Mouse (Mus musculus) ES-E14 (cell line): ENCODE measurements at regions not wholly inside any gene's neighbourhood (a gene's known extent, or its start where the extent isn't known, plus 50 kb on each side); places are given as distances from the start of the nearest gene placed in this dataset.

Experiments used
- DNase-seq: peaks from one replicate; pipeline ENCODE4 v3.0.0-alpha.2; 2013; ENCODE audit warnings: low read depth, low spot score
- H3K27ac ChIP-seq: 2 replicates; pipeline ENCODE4 v1.5.1; 2012; ENCODE audit warnings: low read depth, mild to moderate bottlenecking, low read length, moderate library complexity, mixed read lengths; ENCODE audit not compliant: poor library complexity, insufficient read depth, severe bottlenecking
- H3K36me3 ChIP-seq: 2 replicates; pipeline ENCODE4 v1.6.1; 2012; ENCODE audit warnings: mild to moderate bottlenecking, low read length, moderate library complexity, mixed read lengths; ENCODE audit not compliant: control insufficient read depth, poor library complexity, insufficient read depth, severe bottlenecking
- H3K4me1 ChIP-seq, 2 experiments: fragments of 150-350 bp in 1 of 2; sonication (generic) in 1 of 2; 2 replicates each; pipeline ENCODE4 v1.6.1; 2012; ENCODE audit warnings: low read length in 2 of 2, mild to moderate bottlenecking in 1 of 2, mixed read lengths in 1 of 2; ENCODE audit not compliant: control insufficient read depth in 2 of 2, insufficient read depth in 2 of 2, poor library complexity in 1 of 2
- H3K4me3 ChIP-seq, 2 experiments: fragments of 150-350 bp in 1 of 2; sonication (generic) in 1 of 2; 2 replicates each; pipeline ENCODE4 v1.5.1; 2012; ENCODE audit warnings: low read length in 2 of 2, low read depth in 1 of 2, mild to moderate bottlenecking in 1 of 2, mixed read lengths in 1 of 2; ENCODE audit not compliant: insufficient read depth in 1 of 2, poor library complexity in 1 of 2, severe bottlenecking in 1 of 2
- H3K9ac ChIP-seq: 2 replicates; pipeline ENCODE4 v1.6.1; 2012; ENCODE audit warnings: low read depth, mild to moderate bottlenecking, low read length, mixed read lengths; ENCODE audit not compliant: poor library complexity, insufficient read depth, severe bottlenecking
- H3K9me3 ChIP-seq: fragments of 150-350 bp; sonication (generic); 2 replicates; pipeline ENCODE4 v1.6.1; 2012; ENCODE audit warnings: low read depth, mild to moderate bottlenecking, low read length; ENCODE audit not compliant: control insufficient read depth, insufficient read depth
- CHD2 ChIP-seq: IDR thresholded peaks from 2 replicates; pipeline ENCODE4 v1.6.1; 2014; ENCODE audit warnings: mild to moderate bottlenecking, low read depth, low read length, inconsistent platforms
- HCFC1 ChIP-seq: IDR thresholded peaks from 2 replicates; pipeline ENCODE4 v1.6.1; 2012; ENCODE audit warnings: low read length, inconsistent platforms, borderline replicate concordance; ENCODE audit not compliant: insufficient read depth
- MAFK ChIP-seq: IDR thresholded peaks from 2 replicates; pipeline ENCODE4 v1.6.1; 2014; ENCODE audit warnings: mild to moderate bottlenecking, low read depth, low read length, inconsistent platforms; ENCODE audit not compliant: insufficient read depth
- ZC3H11A ChIP-seq: IDR thresholded peaks from 2 replicates; pipeline ENCODE4 v1.6.1; 2012; ENCODE audit warnings: low read depth, mild to moderate bottlenecking, inconsistent platforms, low read length, borderline replicate concordance
- ZNF384 ChIP-seq: IDR thresholded peaks from 2 replicates; pipeline ENCODE4 v1.6.1; 2012; ENCODE audit warnings: low read depth, low read length, inconsistent platforms
- in situ Hi-C, 2 experiments: fragments of 600-800 bp; cut with MboI; formaldehyde crosslinking; loops; one replicate each; pipeline ENCODE4 v1.15.1; 2025; ENCODE audit warnings: low sequenced_read_pairs in 2 of 2, inconsistent platforms in 1 of 2; ENCODE audit not compliant: unreplicated experiment in 2 of 2

DNA sequence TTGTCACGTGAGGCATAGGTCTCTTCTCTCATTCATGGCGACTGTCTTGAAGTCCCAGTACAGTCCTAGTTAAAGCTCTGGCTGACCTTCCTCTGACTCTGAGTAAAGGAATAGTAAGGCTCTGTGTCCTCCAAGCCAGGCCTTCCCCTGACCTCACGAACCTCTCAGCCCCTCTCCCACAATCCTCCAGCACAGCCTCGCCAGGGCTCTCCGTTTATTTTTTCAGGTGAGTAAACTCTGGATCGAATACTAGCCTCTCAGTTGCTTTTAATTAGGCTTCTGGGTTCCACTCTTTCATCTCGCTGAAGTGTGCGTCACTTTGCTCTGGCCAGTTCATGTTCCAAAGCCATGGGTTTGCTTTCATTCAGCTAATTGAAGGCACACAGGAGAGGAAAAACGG lies 133.8 kb downstream of the Mylk4 start:
- TF ChIP-seq MAFK (no peak), CHD2 (no peak), ZC3H11A (no peak), ZNF384 (no peak), HCFC1 (no peak)
- DNase-seq = no peak
- Histone ChIP-seq H3K9me3 (no peaks in the 10 kb centered on the region), H3K4me3 (no peak overlapping the region), H3K36me3 (no peaks in the 10 kb centered on the region), H3K9ac (no peak overlapping the region), H3K27ac (no peak overlapping the region), H3K4me1 (no peaks in the 10 kb centered on the region)
- in situ Hi-C loops = no loop called here

DNA sequence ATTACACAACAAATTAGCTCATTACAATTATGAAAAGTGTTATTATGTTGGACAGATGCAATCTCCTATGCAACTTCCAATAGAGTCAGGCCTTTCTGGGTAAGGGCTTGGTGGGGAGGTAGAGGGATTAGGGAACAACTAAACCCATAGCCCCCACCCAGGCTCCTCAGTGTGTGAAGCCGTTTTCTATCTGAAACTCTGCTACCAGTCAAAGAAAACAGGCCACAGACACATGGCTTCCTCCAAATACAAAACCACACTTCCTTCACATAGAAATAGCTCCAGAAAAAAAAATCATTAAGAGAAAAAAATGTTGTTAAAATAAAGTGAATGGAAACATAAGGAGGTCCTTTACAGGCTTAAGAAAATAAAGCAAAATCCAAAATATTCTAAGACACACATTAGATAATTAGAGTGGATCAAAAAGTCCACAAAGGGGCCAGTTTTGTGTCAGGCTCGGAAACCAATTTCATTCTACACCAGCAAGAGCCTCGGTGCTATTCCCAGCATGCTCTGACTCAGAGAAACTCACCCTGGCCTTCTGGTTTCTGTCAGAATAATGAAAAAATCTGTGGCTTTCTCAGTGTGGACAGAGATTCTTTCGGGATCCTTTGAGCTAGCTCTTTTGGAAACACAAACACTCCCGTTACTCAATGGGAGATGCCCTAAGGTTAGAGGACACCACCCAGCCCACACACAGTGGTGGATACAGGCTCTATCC lies 140.6 kb downstream of the Mylk4 start:
- no peak overlapping the region for H3K4me3 ChIP-seq
- in situ Hi-C loops = no loop called here
- no peak for DNase-seq
- TF ChIP-seq MAFK (no peak), HCFC1 (no peak), ZC3H11A (no peak), ZNF384 (no peak), CHD2 (no peak)
- no peak overlapping the region for H3K9ac ChIP-seq
- no peaks in the 10 kb centered on the region for H3K9me3 ChIP-seq
- H3K4me1 ChIP-seq = no peaks in the 10 kb centered on the region
- no peaks in the 10 kb centered on the region for H3K36me3 ChIP-seq
- H3K27ac ChIP-seq = no peak overlapping the region

DNA sequence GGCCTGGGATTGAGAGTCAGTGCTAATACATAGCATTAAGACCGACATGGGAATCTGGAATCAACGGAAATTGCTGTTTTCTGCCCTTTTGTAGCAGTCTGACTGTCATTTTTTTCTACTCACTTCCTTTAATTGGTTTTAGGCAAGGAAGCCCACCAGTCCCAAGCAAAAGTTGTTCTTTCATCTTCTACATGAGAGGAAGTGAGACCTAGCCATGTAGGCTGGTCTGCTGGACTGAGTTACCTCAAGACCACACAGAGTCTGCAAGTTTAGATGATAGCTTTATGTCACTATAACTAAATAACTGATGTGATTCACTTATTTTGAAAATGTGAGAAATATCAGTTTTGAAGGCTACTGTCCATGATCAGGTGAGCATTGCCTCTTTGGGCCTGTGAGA lies 142.8 kb downstream of the Mylk4 start:
- no peak overlapping the region for H3K9ac ChIP-seq
- H3K4me3 ChIP-seq = no peak overlapping the region
- H3K27ac ChIP-seq = no peak overlapping the region
- no peak for TF ChIP-seq CHD2
- TF ChIP-seq ZNF384 = no peak
- no peak for TF ChIP-seq ZC3H11A
- no peak for TF ChIP-seq HCFC1
- no peak for TF ChIP-seq MAFK
- in situ Hi-C loops = no loop called here
- no peaks in the 10 kb centered on the region for H3K4me1 ChIP-seq
- no peak for DNase-seq
- no peaks in the 10 kb centered on the region for H3K36me3 ChIP-seq
- no peaks in the 10 kb centered on the region for H3K9me3 ChIP-seq

DNA sequence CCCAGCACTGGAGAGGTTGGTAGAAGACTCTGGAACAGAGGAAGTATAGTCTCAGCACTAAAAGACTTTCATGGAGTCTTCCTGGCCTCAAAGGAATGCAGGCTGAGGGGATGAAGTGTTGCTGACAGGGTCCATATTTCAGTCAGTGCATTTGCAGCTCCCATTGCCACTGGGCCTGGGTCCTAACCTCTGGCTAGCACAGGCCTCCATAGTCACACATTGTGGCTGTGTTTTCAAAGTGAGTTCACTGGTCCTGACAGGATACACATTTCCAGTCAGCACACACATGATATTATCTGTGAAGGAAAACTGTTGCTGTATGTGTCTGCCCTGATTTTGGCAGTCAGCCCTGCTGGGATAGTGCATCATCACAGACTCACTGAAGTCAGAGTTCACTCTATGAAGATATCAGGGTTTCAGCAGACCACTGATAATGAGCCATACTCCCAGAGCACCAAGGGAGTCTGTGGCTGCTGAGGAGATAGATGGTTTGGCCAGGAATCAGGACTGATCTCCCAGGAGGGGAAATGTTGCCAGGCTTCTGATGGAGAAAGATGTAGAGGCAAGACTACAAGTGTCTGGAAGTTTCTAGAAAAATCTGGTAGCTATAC lies 153.5 kb downstream of the Mylk4 start:
- in situ Hi-C loops = no loop called here
- no peak overlapping the region for H3K4me3 ChIP-seq
- H3K36me3 ChIP-seq = no peaks in the 10 kb centered on the region
- no peaks in the 10 kb centered on the region for H3K4me1 ChIP-seq
- TF ChIP-seq ZC3H11A (no peak), MAFK (no peak), CHD2 (no peak), ZNF384 (no peak), HCFC1 (no peak)
- no peak overlapping the region for H3K27ac ChIP-seq
- H3K9me3 ChIP-seq = no peaks in the 10 kb centered on the region
- no peak for DNase-seq
- no peak overlapping the region for H3K9ac ChIP-seq
